ENCODE assay signal across 13 mouse cellular contexts in genomic region chr1:172197851-172198250, GRCm38 (mm10). TPM values are rescaled to one million over a fixed set of nuclear protein-coding genes. Genes with fewer than 3 reads are reported as not detected.
DNase-seq lines count a peak whose midpoint lies in the region; ATAC-seq and TF ChIP-seq lines count a peak whose summit lies in the region.
"Had no signal": no experiment of that assay in that cellular context is flagged by ENCODE, and none has a peak within 500 bp of the region (broad histone marks: within the 10 kb centered on the region; RNA-seq: fewer than 3 reads in every experiment).

No protein-coding gene starts in this region.

- ATAC-seq in cerebellum, adult (ENCODE audit: insufficient number of reproducible peaks, low FRiP score, low TSS enrichment): no peak
- ATAC-seq in forebrain, embryonic 13.5 days: no peak
- ATAC-seq: intestine, embryonic 15.5 days had no signal

- H3K27me3 ChIP-seq in forebrain, embryonic 13.5 days: no peaks in the 10 kb centered on the region
- H3K27me3 ChIP-seq: intestine, embryonic 15.5 days had no signal

- TF ChIP-seq CTCF in layer of hippocampus, adult 2 months (conservative IDR thresholded peaks at IDR 0.05): no peak

- H3K9me3 ChIP-seq in forebrain, embryonic 13.5 days (replicated peaks): no peaks in the 10 kb centered on the region
- H3K9me3 ChIP-seq: intestine, embryonic 15.5 days had no signal

- WGBS in forebrain, embryonic 13.5 days: 77% methylated on average over 5 of the region's 5 CpGs

- H3K4me1 ChIP-seq in forebrain, embryonic 13.5 days: peaks cover 38% of the 10 kb centered on the region

- H3K27ac ChIP-seq in layer of hippocampus, adult 2 months: peak overlapping the region; percentile 68
- H3K27ac ChIP-seq in forebrain, embryonic 13.5 days: peak overlapping the region; percentile 17; the same call in 1 of the 2 replicates
- H3K27ac ChIP-seq: intestine, embryonic 15.5 days had no signal

- H3K4me3 ChIP-seq in layer of hippocampus, adult 2 months: no peak overlapping the region
- H3K4me3 ChIP-seq in forebrain, embryonic 13.5 days: no peak overlapping the region
- H3K4me3 ChIP-seq: intestine, embryonic 15.5 days had no signal

- peak; percentile 77 for DNase-seq in cerebellum, adult 11-12 months
- DNase-seq in layer of hippocampus, adult 2 months (ENCODE audit: low spot score in 2 of 2): peak in 1 of 2 experiments; percentile 14
- DNase-seq in layer of hippocampus, adult 9-10 months (ENCODE audit: low spot score): no peak
- DNase-seq in cerebellum, adult 18-20 months: peak; percentile 64 to 72
- no peak for DNase-seq in gastrocnemius, postnatal 4 days (ENCODE audit: low spot score in 2 of 2)
- DNase-seq in c-Kit-positive CD71-positive TER-119-positive erythroid progenitor cells, embryonic 14.5 days (ENCODE audit: low spot score): no peak
- DNase-seq: adrenal gland, postnatal 14 days; heart, postnatal 4 days; lung, postnatal 14 days; thymus, adult 2 months had no signal

- 0 out of 2 replicates have a peak overlapping the region, but pooled peaks have one; percentile 23 for H3K9ac ChIP-seq in forebrain, embryonic 13.5 days
- H3K9ac ChIP-seq: intestine, embryonic 15.5 days had no signal

- H3K36me3 ChIP-seq in forebrain, embryonic 13.5 days (ENCODE audit: poor library complexity, severe bottlenecking): peaks cover 71% of the 10 kb centered on the region

- H3K4me2 ChIP-seq in forebrain, embryonic 13.5 days: no peak overlapping the region
- H3K4me2 ChIP-seq: intestine, embryonic 15.5 days had no signal

RNA-seq across cellular contexts. Expression of gene Pea15a, which starts 8.8 kb away (rescaled TPM):
- total RNA-seq in layer of hippocampus, adult 2 months (2021): 100 to 1,000 TPM; 421 to 428 TPM
- polyA plus RNA-seq in forebrain, embryonic 13.5 days (2015; fragmentation: Nextera tagmentation; extraction: Ambion mirVana): 470 and 471 TPM in 2 replicates
- 100 to 1,000 TPM; 113 TPM for total RNA-seq in gastrocnemius, postnatal 4 days (2021)

RNA-seq across cellular contexts. Expression of gene Casq1, which starts 21.8 kb away (rescaled TPM):
- under 1 TPM; 0.37 to 0.51 TPM for total RNA-seq in layer of hippocampus, adult 2 months (2021)
- polyA plus RNA-seq in forebrain, embryonic 13.5 days (2015; fragmentation: Nextera tagmentation; extraction: Ambion mirVana): 4.5 TPM in 2 replicates
- 1,000 to 10,000 TPM; 2,015 to 2,024 TPM for total RNA-seq in gastrocnemius, postnatal 4 days (2021)

RNA-seq across cellular contexts. Expression of gene Dcaf8, which starts 50.0 kb away (rescaled TPM):
- total RNA-seq in layer of hippocampus, adult 2 months (2021): 100 to 1,000 TPM; 114 to 116 TPM
- polyA plus RNA-seq in forebrain, embryonic 13.5 days (2015; fragmentation: Nextera tagmentation; extraction: Ambion mirVana): 112 and 125 TPM in 2 replicates
- 100 to 1,000 TPM; 139 to 169 TPM for total RNA-seq in gastrocnemius, postnatal 4 days (2021)

Comparison
In these comparisons a context has a peak if more than half of its experiments do, and no peak if none do; other contexts are left out.
1. DNase-seq: peak in cerebellum, adult 11-12 months (single experiment) and cerebellum, adult 18-20 months (2 of 2); none in layer of hippocampus, adult 9-10 months (single experiment), gastrocnemius, postnatal 4 days (0 of 2) and c-Kit-positive CD71-positive TER-119-positive erythroid progenitor cells, embryonic 14.5 days (single experiment).
2. RNA of gene Casq1, which starts 21.8 kb away (total RNA-seq): 2,015 to 2,024 TPM in gastrocnemius, postnatal 4 days; 0.37 to 0.51 TPM in layer of hippocampus, adult 2 months; every median in the first group is over 1,000 times any median in the second.